Mouse (Mus musculus) neural tube, embryonic 12.5 days (tissue): Measurements from ENCODE around the gene Gm17581. TPM values are rescaled to one million over a fixed set of nuclear protein-coding genes. Genes with fewer than 3 reads are reported as not detected.
A peak's percentile ranks its signal among the peaks of the same experiment; 100 is the strongest.

ENCODE experiments used
- ATAC-seq: fragments of 200-750 bp; cut with Nextera tagmentation; 2 replicates; pipeline ENCODE4 v1.8.0; 2017; ENCODE audit warnings: low read depth, mild to moderate bottlenecking, moderate TSS enrichment, moderate library complexity; ENCODE audit not compliant: low FRiP score
- H3K27ac ChIP-seq: fragments of 300-500 bp; sonication (generic); 2 replicates; pipeline ENCODE4 v1.5.1; 2016
- H3K27me3 ChIP-seq: fragments of 300-500 bp; sonication (generic); replicated peaks from 2 replicates; pipeline ENCODE4 v1.6.1; 2016; ENCODE audit warnings: mild to moderate bottlenecking
- H3K36me3 ChIP-seq: fragments of 300-500 bp; sonication (generic); 2 replicates; pipeline ENCODE4 v1.6.1; 2016; ENCODE audit warnings: mild to moderate bottlenecking
- H3K4me1 ChIP-seq: fragments of 300-500 bp; sonication (generic); 2 replicates; pipeline ENCODE4 v1.6.1; 2016
- H3K4me2 ChIP-seq: fragments of 300-500 bp; sonication (generic); replicated peaks from 2 replicates; pipeline ENCODE4 v1.6.1; 2016; ENCODE audit warnings: mild to moderate bottlenecking
- H3K4me3 ChIP-seq: fragments of 300-500 bp; sonication (generic); 2 replicates; pipeline ENCODE4 v1.5.1; 2016
- H3K9ac ChIP-seq: fragments of 300-500 bp; sonication (generic); 2 replicates; pipeline ENCODE4 v1.6.1; 2016; ENCODE audit warnings: mild to moderate bottlenecking
- H3K9me3 ChIP-seq: fragments of 300-500 bp; sonication (generic); 2 replicates; pipeline ENCODE4 v1.6.1; 2016; ENCODE audit warnings: mild to moderate bottlenecking
- WGBS: fragments of 180-500 bp; shearing (Covaris S2); methylation state at CpG from one replicate; pipeline ENCODE4 v1.1.7; 2016; 5-methylcytosine and 5-hydroxymethylcytosine counted together
- polyA plus RNA-seq: library from polyadenylated mRNA; unstranded; fragments of >200 nt; fragmentation: Nextera tagmentation; extraction: Ambion mirVana; gene quantifications from 2 replicates; pipeline ENCODE4 v1.2.1, GENCODE M21; 2016

The Gm17581 gene
- polyA plus RNA-seq, 1 experiment from 2014 or later, result not detected

- no peak within 1 kb of the TSS for H3K27ac ChIP-seq
- WGBS, result under 1% methylated on average over 33 of the region's 33 CpGs
These were observed 6.5 kb downstream of the Gm17581 start, which contains the start of gene Edem2 for GRCm38 (mm10) chr2:155729158-155729645. Gene Edem2 (minus strand): TSS chr2:155729475.

GRCm38 (mm10) chr2:155728742-155729141, 6.9 kb downstream of the Gm17581 start:
- Histone ChIP-seq H3K4me1 (peaks cover 7% of the 10 kb centered on the region), H3K27me3 (no peaks in the 10 kb centered on the region), H3K9ac (peak overlapping the region; percentile 79), H3K36me3 (peaks cover 8% of the 10 kb centered on the region), H3K4me2 (peak overlapping the region; percentile 96), H3K9me3 (no peaks in the 10 kb centered on the region), H3K27ac (no peak overlapping the region), H3K4me3 (peak overlapping the region; percentile 94)
- 4% methylated on average over 15 of the region's 15 CpGs for WGBS
- peak; percentile 34; the same call in 1 of the 2 replicates for ATAC-seq

More at GRCm38 (mm10) chr2:155729158-155729645, 6.5 kb downstream of the Gm17581 start, which contains the start of gene Edem2:
- Histone ChIP-seq H3K9ac (peak within 1 kb of the TSS; percentile 79), H3K4me1 (peaks cover 7% of the 10 kb centered on the region), H3K36me3 (peaks cover 8% of the 10 kb centered on the region), H3K9me3 (no peaks in the 10 kb centered on the region), H3K4me3 (peak within 1 kb of the TSS; percentile 94), H3K4me2 (peak within 1 kb of the TSS; percentile 96), H3K27me3 (no peaks in the 10 kb centered on the region)
- ATAC-seq, result peak; percentile 95

- ATAC-seq, result no peak
- H3K9ac ChIP-seq, result no peak overlapping the region
- H3K4me2 ChIP-seq, result peak overlapping the region; percentile 96; the same call in 1 of the 2 replicates
- no peak overlapping the region for H3K4me3 ChIP-seq
- H3K9me3 ChIP-seq, result no peaks in the 10 kb centered on the region
- H3K27me3 ChIP-seq, result no peaks in the 10 kb centered on the region
- H3K4me1 ChIP-seq, result peaks cover 7% of the 10 kb centered on the region
- H3K36me3 ChIP-seq, result peaks cover 8% of the 10 kb centered on the region
- WGBS, result 76% methylated on average over 7 of the region's 7 CpGs
- no peak overlapping the region for H3K27ac ChIP-seq
These were observed 7.8 kb downstream of the Gm17581 start for GRCm38 (mm10) chr2:155727764-155728395.

GRCm38 (mm10) chr2:155726302-155726701, 9.4 kb downstream of the Gm17581 start:
- H3K4me3 ChIP-seq, result no peak overlapping the region
- H3K36me3 ChIP-seq, result peaks cover 13% of the 10 kb centered on the region
- ATAC-seq, result no peak
- WGBS, result 87% methylated on average over 7 of the region's 7 CpGs
- H3K27ac ChIP-seq, result no peak overlapping the region
- H3K4me1 ChIP-seq, result peaks cover 7% of the 10 kb centered on the region
- no peak overlapping the region for H3K9ac ChIP-seq
- no peak overlapping the region for H3K4me2 ChIP-seq
- H3K27me3 ChIP-seq, result no peaks in the 10 kb centered on the region
- no peaks in the 10 kb centered on the region for H3K9me3 ChIP-seq

GRCm38 (mm10) chr2:155724526-155724925, 11.1 kb downstream of the Gm17581 start:
- no peak overlapping the region for H3K27ac ChIP-seq
- no peak for ATAC-seq
- no peak overlapping the region for H3K4me3 ChIP-seq
- H3K27me3 ChIP-seq, result no peaks in the 10 kb centered on the region
- H3K4me1 ChIP-seq, result peaks cover 7% of the 10 kb centered on the region
- 87% methylated on average over 6 of the region's 6 CpGs for WGBS
- H3K36me3 ChIP-seq, result peaks cover 21% of the 10 kb centered on the region
- H3K4me2 ChIP-seq, result no peak overlapping the region
- H3K9ac ChIP-seq, result no peak overlapping the region
- no peaks in the 10 kb centered on the region for H3K9me3 ChIP-seq

GRCm38 (mm10) chr2:155724036-155724435, 11.6 kb downstream of the Gm17581 start:
- Histone ChIP-seq H3K9me3 (no peaks in the 10 kb centered on the region), H3K4me1 (peaks cover 7% of the 10 kb centered on the region), H3K27me3 (no peaks in the 10 kb centered on the region), H3K36me3 (peaks cover 26% of the 10 kb centered on the region), H3K4me3 (no peak overlapping the region), H3K9ac (no peak overlapping the region), H3K27ac (no peak overlapping the region), H3K4me2 (no peak overlapping the region)
- 82% methylated on average over 5 of the region's 5 CpGs for WGBS
- no peak for ATAC-seq

- H3K9me3 ChIP-seq, result no peaks in the 10 kb centered on the region
- no peak overlapping the region for H3K9ac ChIP-seq
- 91% methylated on average over 5 of the region's 5 CpGs for WGBS
- no peaks in the 10 kb centered on the region for H3K4me1 ChIP-seq
- H3K36me3 ChIP-seq, result peaks cover 48% of the 10 kb centered on the region
- no peak overlapping the region for H3K4me3 ChIP-seq
- no peak overlapping the region for H3K4me2 ChIP-seq
- no peaks in the 10 kb centered on the region for H3K27me3 ChIP-seq
- no peak for ATAC-seq
- H3K27ac ChIP-seq, result no peak overlapping the region
These were observed 15.1 kb downstream of the Gm17581 start for GRCm38 (mm10) chr2:155720585-155720984.

- H3K4me3 ChIP-seq, result no peak overlapping the region
- 90% methylated on average over 12 of the region's 12 CpGs for WGBS
- no peak overlapping the region for H3K4me2 ChIP-seq
- ATAC-seq, result no peak
- no peaks in the 10 kb centered on the region for H3K9me3 ChIP-seq
- no peak overlapping the region for H3K27ac ChIP-seq
- no peaks in the 10 kb centered on the region for H3K4me1 ChIP-seq
- peaks cover 70% of the 10 kb centered on the region for H3K36me3 ChIP-seq
- no peak overlapping the region for H3K9ac ChIP-seq
- H3K27me3 ChIP-seq, result no peaks in the 10 kb centered on the region
These were observed 18.3 kb downstream of the Gm17581 start for GRCm38 (mm10) chr2:155717082-155717990.

- Histone ChIP-seq H3K9me3 (no peaks in the 10 kb centered on the region), H3K9ac (no peak overlapping the region), H3K4me1 (no peaks in the 10 kb centered on the region), H3K4me2 (no peak overlapping the region), H3K36me3 (peaks cover 77% of the 10 kb centered on the region), H3K4me3 (no peak overlapping the region), H3K27ac (no peak overlapping the region), H3K27me3 (no peaks in the 10 kb centered on the region)
- WGBS, result 89% methylated on average over 11 of the region's 11 CpGs
- no peak for ATAC-seq
These were observed 25.1 kb downstream of the Gm17581 start for GRCm38 (mm10) chr2:155710557-155710956.

GRCm38 (mm10) chr2:155707251-155707650, 28.4 kb downstream of the Gm17581 start:
- no peak overlapping the region for H3K9ac ChIP-seq
- H3K27me3 ChIP-seq, result no peaks in the 10 kb centered on the region
- H3K27ac ChIP-seq, result no peak overlapping the region
- no peak overlapping the region for H3K4me3 ChIP-seq
- no peak for ATAC-seq
- H3K4me1 ChIP-seq, result no peaks in the 10 kb centered on the region
- no peak overlapping the region for H3K4me2 ChIP-seq
- 82% methylated on average over 4 of the region's 4 CpGs for whole genome bisulfite sequencing
- no peaks in the 10 kb centered on the region for H3K9me3 ChIP-seq
- peaks cover 65% of the 10 kb centered on the region for H3K36me3 ChIP-seq

GRCm38 (mm10) chr2:155703630-155704029, 32.0 kb downstream of the Gm17581 start:
- no peak for ATAC-seq
- Histone ChIP-seq H3K27ac (no peak overlapping the region), H3K4me3 (no peak overlapping the region), H3K4me2 (no peak overlapping the region), H3K27me3 (no peaks in the 10 kb centered on the region), H3K36me3 (peaks cover 48% of the 10 kb centered on the region), H3K9me3 (no peaks in the 10 kb centered on the region), H3K4me1 (no peaks in the 10 kb centered on the region), H3K9ac (no peak overlapping the region)
- WGBS, result 19% methylated on average over 4 of the region's 4 CpGs

GRCm38 (mm10) chr2:155701399-155701919, 34.2 kb downstream of the Gm17581 start:
- H3K27ac ChIP-seq, result no peak overlapping the region
- H3K4me3 ChIP-seq, result no peak overlapping the region
- WGBS, result 92% methylated on average over 19 of the region's 19 CpGs
- H3K9me3 ChIP-seq, result no peaks in the 10 kb centered on the region
- no peak overlapping the region for H3K9ac ChIP-seq
- H3K36me3 ChIP-seq, result peaks cover 33% of the 10 kb centered on the region
- ATAC-seq, result no peak
- no peaks in the 10 kb centered on the region for H3K4me1 ChIP-seq
- H3K4me2 ChIP-seq, result no peak overlapping the region
- H3K27me3 ChIP-seq, result no peaks in the 10 kb centered on the region
